Mouse (Mus musculus): ENCODE results near the gene Gm10337. TPM values are rescaled to one million over a fixed set of nuclear protein-coding genes. Genes with fewer than 3 reads are reported as not detected.

Gm10337 gene
- total RNA-seq (2012; rRNA removed) (not detected in 2 replicates), total RNA-seq (2014; rRNA removed) (not detected in 2 replicates), polyA plus RNA-seq (2012; ENCODE audit: insufficient read length, low read depth) (not detected in 2 replicates)

DNA sequence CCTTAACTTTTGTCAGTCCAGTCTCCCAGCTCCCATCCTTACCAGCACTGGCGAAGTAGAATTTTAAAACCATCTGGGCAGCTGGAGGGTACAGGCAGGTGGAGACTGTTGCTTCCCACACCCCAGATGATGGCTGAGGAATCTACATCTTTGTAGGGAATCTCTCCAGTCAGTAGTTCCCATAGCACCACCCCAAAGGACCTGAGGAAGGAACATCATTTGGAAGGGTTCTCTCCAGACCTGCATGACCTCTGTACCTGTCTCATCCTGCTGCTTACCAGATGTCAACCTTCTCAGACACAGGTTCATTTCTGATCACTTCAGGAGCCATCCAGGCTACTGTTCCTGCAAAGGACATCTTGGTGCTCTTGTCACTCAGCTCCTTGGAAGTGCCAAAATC lies at the start of gene Gm10337:
Gm10337 (plus strand) TSS at position 276 of the 400 bp plus-strand sequence.
- DNase-seq (ENCODE audit: extremely low read depth) = no peak
- H3K4me2 ChIP-seq (ENCODE audit: insufficient read depth, low read depth, poor library complexity, severe bottlenecking) = no peak within 1 kb of the TSS
- TF ChIP-seq MAX (IDR thresholded peaks at IDR 0.05; ENCODE audit: low read length) = no peak
- no peak for TF ChIP-seq BHLHE40 (IDR thresholded peaks at IDR 0.05; ENCODE audit: low read depth, low read length)
- no peak for TF ChIP-seq KAT2A (IDR thresholded peaks at IDR 0.05; ENCODE audit: insufficient replicate concordance, low read length)
- no peak for TF ChIP-seq JUN (IDR thresholded peaks at IDR 0.05; ENCODE audit: insufficient read depth, low read depth, low read length)
- no peak for TF ChIP-seq JUND (conservative IDR thresholded peaks at IDR 0.05; ENCODE audit: low read depth, low read length)
- no peak for TF ChIP-seq ZC3H11A (IDR thresholded peaks at IDR 0.05; ENCODE audit: low read depth, low read length)
- TF ChIP-seq SMC3 (IDR thresholded peaks at IDR 0.05; ENCODE audit: low read depth, low read length) = no peak
- TF ChIP-seq CHD1 (IDR thresholded peaks at IDR 0.05; ENCODE audit: low read depth, low read length) = no peak
- TF ChIP-seq MEF2A (IDR thresholded peaks at IDR 0.05; ENCODE audit: borderline replicate concordance, low read depth, low read length) = no peak
- TF ChIP-seq IRF4 (IDR thresholded peaks at IDR 0.05; ENCODE audit: low read depth, low read length) = no peak
- no peak for TF ChIP-seq SIN3A (IDR thresholded peaks at IDR 0.05; ENCODE audit: low read length)
- TF ChIP-seq MYC (IDR thresholded peaks at IDR 0.05; ENCODE audit: low read depth, low read length) = no peak
- no peak for TF ChIP-seq UBTF (IDR thresholded peaks at IDR 0.05; ENCODE audit: low read depth, low read length)
- TF ChIP-seq ETS1 (conservative IDR thresholded peaks at IDR 0.05; ENCODE audit: low read depth, low read length) = no peak
- no peak for TF ChIP-seq NRF1 (IDR thresholded peaks at IDR 0.05; ENCODE audit: low read depth, low read length)
- no peak for TF ChIP-seq HCFC1 (IDR thresholded peaks at IDR 0.05; ENCODE audit: low read depth, low read length)
- dilution Hi-C loops (cut with MboI; ENCODE audit: extremely low pct_ligation_motif_present, extremely low pct_unique_long_range_greater_than_20kb, low sequenced_read_pairs) = no loop called here
- H3K27ac ChIP-seq (ENCODE audit: insufficient read depth, low read depth) = no peak within 1 kb of the TSS
- no peak within 1 kb of the TSS for H3K9ac ChIP-seq (ENCODE audit: insufficient read depth, low read depth)
- no peaks in the 10 kb centered on the region for H3K27me3 ChIP-seq (replicated peaks)
- no peaks in the 10 kb centered on the region; the same call in 1 of the 2 replicates for H3K79me2 ChIP-seq (replicated peaks; ENCODE audit: control insufficient read depth, extremely low read depth, insufficient read depth, poor library complexity, severe bottlenecking)
- no peaks in the 10 kb centered on the region for H3K9me3 ChIP-seq (replicated peaks; ENCODE audit: low read length)
- peaks cover 60 to 83% of the 10 kb centered on the region in 2 experiments for H3K36me3 ChIP-seq (replicated peaks in 1 of 2; ENCODE audit: control insufficient read depth in 1 of 2, insufficient read depth in 1 of 2, low read length in 1 of 2)
- in situ Hi-C loops (cut with MboI; ENCODE audit: low pct_ligation_motif_present, low pct_unique_long_range_greater_than_20kb, low sequenced_read_pairs) = no loop called here
- peaks cover 0 to 8% of the 10 kb centered on the region in 2 experiments; a peak in 2 of 4 replicates for H3K4me1 ChIP-seq (ENCODE audit: control insufficient read depth in 1 of 2, insufficient read depth in 2 of 2)
- no peak within 1 kb of the TSS for H3K4me3 ChIP-seq (replicated peaks in 1 of 3; ENCODE audit: low read depth in 2 of 3, low read length in 2 of 3, poor library complexity in 1 of 3)

DNA sequence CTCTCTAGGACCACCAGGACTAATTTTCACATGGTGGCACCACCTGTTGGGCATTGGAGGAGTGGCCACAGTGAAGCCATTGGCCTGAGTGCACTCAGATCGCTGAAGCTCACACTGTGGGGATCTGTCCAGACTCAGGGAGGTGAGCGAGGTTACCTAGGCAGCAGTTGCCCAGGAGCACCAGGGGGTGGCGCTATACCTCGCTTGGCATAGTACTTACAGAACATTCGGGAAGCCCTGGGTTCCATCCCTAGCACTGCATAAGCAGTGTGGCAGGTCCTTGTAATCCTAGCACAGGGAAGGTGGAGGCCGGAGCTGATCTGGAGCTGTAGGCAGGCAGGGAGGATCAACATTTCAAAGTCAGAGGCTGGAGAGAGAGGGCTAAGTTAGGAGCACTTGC lies 47.5 kb upstream of the Gm10337 start:
- Histone ChIP-seq H3K4me1 (ENCODE audit: control insufficient read depth in 1 of 2, insufficient read depth in 2 of 2) (peaks cover 0 to 19% of the 10 kb centered on the region in 2 experiments; a peak in 2 of 4 replicates), H3K4me2 (ENCODE audit: insufficient read depth, low read depth, poor library complexity, severe bottlenecking) (no peak overlapping the region), H3K27me3 (replicated peaks) (peaks cover 19% of the 10 kb centered on the region), H3K27ac (ENCODE audit: insufficient read depth, low read depth) (no peak overlapping the region), H3K9me3 (replicated peaks; ENCODE audit: low read length) (no peaks in the 10 kb centered on the region), H3K9ac (ENCODE audit: insufficient read depth, low read depth) (no peak overlapping the region), H3K79me2 (replicated peaks; ENCODE audit: control insufficient read depth, extremely low read depth, insufficient read depth, poor library complexity, severe bottlenecking) (peaks cover 19% of the 10 kb centered on the region), H3K36me3 (replicated peaks in 1 of 2; ENCODE audit: control insufficient read depth in 1 of 2, insufficient read depth in 1 of 2, low read length in 1 of 2) (no peaks in the 10 kb centered on the region), H3K4me3 (replicated peaks in 1 of 3; ENCODE audit: low read depth in 2 of 3, low read length in 2 of 3, poor library complexity in 1 of 3) (no peak overlapping the region)
- no peak for TF ChIP-seq NRF1 (IDR thresholded peaks at IDR 0.05; ENCODE audit: low read depth, low read length)
- no peak for TF ChIP-seq USF2 (conservative IDR thresholded peaks at IDR 0.05; ENCODE audit: low read depth, low read length)
- no peak for TF ChIP-seq ZKSCAN1 (IDR thresholded peaks at IDR 0.05; ENCODE audit: borderline replicate concordance, low read depth, low read length)
- TF ChIP-seq SMC3 (IDR thresholded peaks at IDR 0.05; ENCODE audit: low read depth, low read length) = peak; percentile 28
- peak; percentile 62 for TF ChIP-seq CTCF (conservative IDR thresholded peaks at IDR 0.05 in 1 of 2, IDR thresholded peaks at IDR 0.05 in 1 of 2; ENCODE audit: low read depth in 2 of 2, low read length in 2 of 2)
- in situ Hi-C loops (cut with MboI; ENCODE audit: low pct_ligation_motif_present, low pct_unique_long_range_greater_than_20kb, low sequenced_read_pairs) (no loop called here), dilution Hi-C loops (cut with MboI; ENCODE audit: extremely low pct_ligation_motif_present, extremely low pct_unique_long_range_greater_than_20kb, low sequenced_read_pairs) (no loop called here)
- peak; percentile 41 for DNase-seq (ENCODE audit: extremely low read depth)

Data from CH12.LX (cell line).